Mouse (Mus musculus) liver, adult (tissue): ENCODE data around the gene Srsf6.
A peak's percentile ranks its signal among the peaks of the same experiment; 100 is the strongest.

ENCODE experiments used
- GATA4 ChIP-seq: IDR thresholded peaks from 2 replicates; pipeline ENCODE4 v1.6.1; 2014; ENCODE audit warnings: mild to moderate bottlenecking, low read length; ENCODE audit not compliant: insufficient replicate concordance

Srsf6 gene

GRCm38 (mm10) chr2:162968357-162968756, 37.0 kb downstream of the Srsf6 start:
- TF ChIP-seq GATA4, result no peak

GRCm38 (mm10) chr2:162969101-162969500, 37.8 kb downstream of the Srsf6 start:
- no peak for TF ChIP-seq GATA4

DNA sequence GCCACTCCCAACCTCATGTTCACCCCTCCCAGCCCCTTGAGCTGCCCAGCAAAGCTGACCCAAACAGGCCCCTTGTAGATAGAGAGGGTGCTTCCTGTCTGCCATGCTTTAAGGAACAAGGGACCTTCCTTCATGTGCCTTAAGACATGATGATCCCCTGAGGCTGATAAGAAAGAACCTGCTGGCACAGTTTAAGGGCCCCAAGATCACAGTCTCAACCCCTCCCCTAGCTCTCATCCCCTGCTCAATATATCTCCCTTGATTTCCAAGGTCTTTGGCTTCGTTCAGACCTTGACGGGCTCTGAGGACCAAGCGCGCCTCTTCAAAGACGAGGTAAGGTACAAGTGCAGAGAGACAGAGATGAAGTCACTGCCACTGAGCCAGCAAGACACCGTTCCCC, 39.6 kb downstream of the Srsf6 start:
- TF ChIP-seq GATA4, result no peak

- peak; percentile 10; the same call in 1 of the 2 replicates for TF ChIP-seq GATA4
Measured at GRCm38 (mm10) chr2:162972752-162973151, 41.4 kb downstream of the Srsf6 start.

DNA sequence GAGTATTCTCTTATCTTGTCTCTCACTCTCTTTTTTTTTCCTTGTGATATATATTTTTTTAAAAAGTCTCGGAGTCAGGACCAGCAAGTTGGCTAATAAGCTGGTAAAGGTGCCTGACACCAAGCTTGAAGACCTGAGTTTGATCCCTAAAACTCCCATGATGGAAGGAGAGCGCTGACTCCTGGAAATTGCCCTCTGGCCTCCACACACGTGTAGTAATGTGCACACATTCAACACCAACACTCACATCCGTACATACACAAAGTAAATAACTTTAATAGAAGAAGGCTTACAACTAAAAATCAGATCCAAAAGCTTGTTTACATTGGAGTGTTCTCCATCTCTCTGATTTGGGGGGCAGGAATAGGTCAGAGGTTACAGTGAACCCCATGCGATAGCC, 41.9 kb downstream of the Srsf6 start:
- TF ChIP-seq GATA4, result no peak

DNA sequence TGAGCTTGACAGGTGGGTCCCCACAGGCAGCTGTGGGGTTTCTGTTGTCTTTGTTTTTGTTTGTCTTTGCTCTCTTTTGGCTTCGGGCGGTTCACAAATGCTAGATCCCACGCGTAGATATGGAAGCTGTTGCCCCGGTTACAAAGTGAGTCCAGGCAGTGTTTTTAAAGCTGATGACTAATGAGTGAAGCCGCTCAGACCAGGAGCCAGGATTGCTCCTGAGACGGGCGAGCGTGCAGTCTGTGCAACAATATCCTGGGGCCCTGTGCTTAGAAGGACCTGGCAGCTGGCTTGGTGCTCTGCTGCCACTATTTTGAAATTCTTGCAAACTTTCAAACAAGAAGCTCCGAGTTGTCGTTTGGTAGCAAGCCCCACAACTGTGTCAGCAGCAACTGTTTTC, 42.3 kb downstream of the Srsf6 start:
- 0 out of 2 replicates have a peak, but pooled peaks have one; percentile 25 for TF ChIP-seq GATA4

- no peak for TF ChIP-seq GATA4
Measured at GRCm38 (mm10) chr2:162975157-162975775, 43.9 kb downstream of the Srsf6 start.

DNA sequence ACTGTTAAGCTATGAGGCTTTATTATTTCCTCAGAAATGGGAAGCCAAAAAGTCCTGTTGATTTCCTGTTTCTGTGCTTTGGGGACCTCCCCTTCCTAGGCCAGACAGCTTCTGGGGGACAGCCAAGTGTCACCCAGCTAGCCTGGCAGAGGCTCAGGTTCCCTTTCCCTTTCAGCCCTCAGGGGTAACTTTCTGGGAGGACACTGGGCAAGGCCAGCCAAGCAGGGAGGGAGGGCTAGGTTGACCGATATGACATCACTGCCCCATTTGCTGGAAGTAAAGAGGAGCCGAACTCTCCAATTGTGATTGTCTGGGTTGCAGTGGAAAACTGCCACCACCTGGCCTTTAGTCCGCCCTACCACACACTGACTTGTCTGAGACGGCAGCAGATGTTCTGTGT, 44.7 kb downstream of the Srsf6 start:
- TF ChIP-seq GATA4, result no peak

GRCm38 (mm10) chr2:162984381-162984780, 53.1 kb downstream of the Srsf6 start:
- no peak for TF ChIP-seq GATA4

DNA sequence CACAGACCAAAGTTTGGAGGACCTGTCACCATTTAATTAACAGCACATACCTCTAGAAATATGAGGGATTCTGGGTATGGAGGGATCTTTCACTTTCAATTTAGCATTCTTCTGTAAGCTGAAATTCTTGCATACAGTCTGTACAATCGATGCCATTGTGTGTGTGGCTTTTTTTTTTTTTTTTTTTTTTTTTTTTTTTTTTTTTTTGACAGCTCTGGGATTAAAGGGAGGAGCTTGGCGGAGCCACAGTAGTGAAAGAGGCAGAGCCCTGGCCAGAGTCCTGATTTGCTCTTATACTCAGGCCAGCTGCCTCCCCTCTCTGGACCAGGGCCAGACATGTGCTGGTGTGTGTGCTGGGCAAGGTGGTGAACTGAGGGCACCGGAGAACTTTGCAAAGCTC, 54.6 kb downstream of the Srsf6 start:
- TF ChIP-seq GATA4, result no peak
